Mouse (Mus musculus): ENCODE measurements at regions not wholly inside any gene's neighbourhood (a gene's known extent, or its start where the extent isn't known, plus 50 kb on each side); places are given as distances from the start of the nearest gene placed in this dataset.
A peak's percentile ranks its signal among the peaks of the same experiment; 100 is the strongest.

DNA sequence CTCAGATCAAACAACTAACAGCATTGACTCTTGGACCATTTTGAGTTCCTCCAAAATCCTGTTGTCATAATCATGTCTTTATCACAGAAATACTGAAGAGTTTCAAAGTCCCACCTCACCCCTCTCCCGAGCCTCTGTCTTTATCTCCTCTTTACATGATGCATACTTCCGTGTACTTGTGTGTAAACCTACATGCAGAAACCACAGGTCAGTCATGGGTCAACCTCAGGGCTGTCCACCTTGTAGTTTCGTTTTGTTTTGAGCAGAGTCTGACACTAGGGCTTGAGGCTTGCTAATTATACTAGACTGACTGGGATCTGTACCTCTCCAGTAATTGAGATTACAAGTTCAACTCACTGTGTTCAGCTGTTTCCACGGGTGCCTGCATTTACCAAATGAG, 348.4 kb upstream of the Acvr2a start:
- H3K9me3 ChIP-seq (replicated peaks) = no peaks in the 10 kb centered on the region
- no peaks in the 10 kb centered on the region for H3K4me1 ChIP-seq (ENCODE audit: insufficient read depth, low read depth, low read length)
- ATAC-seq (ENCODE audit: extremely low read depth, insufficient number of reproducible peaks, low FRiP score, poor library complexity, severe bottlenecking) (no peak), DNase-seq (ENCODE audit: low spot score) (no peak)
- no peak overlapping the region for H3K4me3 ChIP-seq (ENCODE audit: low read depth, low read length)
- no peaks in the 10 kb centered on the region for H3K27me3 ChIP-seq (ENCODE audit: insufficient read depth, low read length)
- no peaks in the 10 kb centered on the region for H3K36me3 ChIP-seq (replicated peaks)
- TF ChIP-seq GATA1 (IDR thresholded peaks at IDR 0.05; ENCODE audit: borderline replicate concordance, low read length) (no peak), GATA2 (IDR thresholded peaks at IDR 0.05; ENCODE audit: borderline replicate concordance, low read depth, low read length) (no peak), POLR2AphosphoS5 (IDR thresholded peaks at IDR 0.05; ENCODE audit: insufficient replicate concordance, low read depth, low read length) (no peak), TAL1 (conservative IDR thresholded peaks at IDR 0.05; ENCODE audit: low read depth, low read length) (no peak), CTCF (IDR thresholded peaks at IDR 0.05; ENCODE audit: low read depth, low read length) (no peak)

DNA sequence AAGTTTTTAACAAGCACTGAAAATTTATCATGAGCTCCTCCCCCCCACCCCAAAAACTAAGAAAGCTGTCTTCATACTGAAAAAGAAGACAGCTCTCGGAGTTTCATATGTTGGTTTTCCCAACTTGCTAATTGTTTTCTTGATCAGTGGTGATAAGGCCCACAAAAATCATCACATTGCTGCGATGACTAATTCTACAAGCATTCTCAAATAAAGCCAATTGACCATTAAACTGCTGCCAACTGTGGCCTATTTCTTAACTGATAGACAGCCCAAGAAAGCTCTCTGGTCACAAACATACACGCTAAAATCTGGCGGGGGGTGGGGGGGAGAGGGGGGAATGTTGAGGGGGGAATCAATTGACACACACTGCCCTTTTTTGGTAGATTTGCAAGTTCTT, 345.0 kb upstream of the Acvr2a start:
- no peaks in the 10 kb centered on the region for H3K4me1 ChIP-seq (ENCODE audit: insufficient read depth, low read depth, low read length)
- no peak for ATAC-seq (ENCODE audit: extremely low read depth, insufficient number of reproducible peaks, low FRiP score, poor library complexity, severe bottlenecking)
- no peak for DNase-seq (ENCODE audit: low spot score)
- H3K9me3 ChIP-seq (replicated peaks) = no peaks in the 10 kb centered on the region
- no peak overlapping the region for H3K4me3 ChIP-seq (ENCODE audit: low read depth, low read length)
- TF ChIP-seq GATA1 (IDR thresholded peaks at IDR 0.05; ENCODE audit: borderline replicate concordance, low read length) (no peak), POLR2AphosphoS5 (IDR thresholded peaks at IDR 0.05; ENCODE audit: insufficient replicate concordance, low read depth, low read length) (no peak)
- no peaks in the 10 kb centered on the region for H3K27me3 ChIP-seq (ENCODE audit: insufficient read depth, low read length)
- no peaks in the 10 kb centered on the region for H3K36me3 ChIP-seq (replicated peaks)

DNA sequence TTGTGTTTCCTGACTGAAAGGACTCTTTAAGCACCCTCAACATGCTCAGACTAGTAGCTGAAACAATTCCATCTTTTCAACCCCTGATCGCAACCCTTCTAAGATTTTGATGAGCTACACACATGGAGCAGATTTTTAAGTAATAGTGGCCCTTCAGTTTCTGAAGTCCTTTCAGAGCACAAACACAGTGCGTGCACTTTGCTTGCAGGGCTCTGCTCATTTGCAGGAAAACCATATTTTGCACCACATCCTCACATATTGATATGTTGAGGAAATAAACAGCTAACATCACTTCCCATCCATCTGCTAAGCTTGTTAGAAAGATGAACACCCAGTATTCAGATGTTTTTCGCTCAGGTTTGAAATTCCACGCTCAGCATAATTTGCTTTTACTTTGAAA, 344.6 kb upstream of the Acvr2a start:
- no peak for ATAC-seq (ENCODE audit: extremely low read depth, insufficient number of reproducible peaks, low FRiP score, poor library complexity, severe bottlenecking)
- Histone ChIP-seq H3K27me3 (ENCODE audit: insufficient read depth, low read length) (no peaks in the 10 kb centered on the region), H3K4me1 (ENCODE audit: insufficient read depth, low read depth, low read length) (no peaks in the 10 kb centered on the region), H3K4me3 (ENCODE audit: low read depth, low read length) (no peak overlapping the region), H3K36me3 (replicated peaks) (no peaks in the 10 kb centered on the region), H3K9me3 (replicated peaks) (no peaks in the 10 kb centered on the region)
- no peak for TF ChIP-seq TAL1 (conservative IDR thresholded peaks at IDR 0.05; ENCODE audit: low read depth, low read length)
- DNase-seq (ENCODE audit: low spot score) = no peak

DNA sequence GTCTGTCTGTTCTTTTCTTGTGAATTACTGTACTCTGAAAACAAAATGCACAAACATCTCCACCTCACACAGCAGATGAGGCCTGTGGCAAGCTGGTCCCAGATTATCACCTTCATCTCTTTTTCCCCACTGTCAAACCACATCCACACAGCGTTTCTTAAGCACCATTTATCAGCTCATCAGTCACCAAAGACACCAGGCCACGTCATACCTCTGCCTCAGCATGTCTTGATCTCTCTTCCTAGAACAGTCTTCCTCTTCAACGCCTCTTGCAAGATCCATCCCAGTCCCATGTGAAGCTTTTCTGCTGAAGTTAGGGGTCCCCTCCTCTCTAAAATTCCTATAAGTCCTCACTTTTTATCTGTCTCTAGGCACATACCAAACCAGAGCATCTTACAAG, 340.8 kb upstream of the Acvr2a start:
- H3K27me3 ChIP-seq (ENCODE audit: insufficient read depth, low read length) = no peaks in the 10 kb centered on the region
- peak; percentile 49 for ATAC-seq (ENCODE audit: extremely low read depth, insufficient number of reproducible peaks, low FRiP score, poor library complexity, severe bottlenecking)
- no peak overlapping the region for H3K4me3 ChIP-seq (ENCODE audit: low read depth, low read length)
- H3K9me3 ChIP-seq (replicated peaks) = no peaks in the 10 kb centered on the region
- no peak for DNase-seq (ENCODE audit: low spot score)
- H3K36me3 ChIP-seq (replicated peaks) = no peaks in the 10 kb centered on the region
- TF ChIP-seq CTCF (IDR thresholded peaks at IDR 0.05; ENCODE audit: low read depth, low read length) (no peak), GATA1 (IDR thresholded peaks at IDR 0.05; ENCODE audit: borderline replicate concordance, low read length) (no peak), TAL1 (conservative IDR thresholded peaks at IDR 0.05; ENCODE audit: low read depth, low read length) (no peak), GATA2 (IDR thresholded peaks at IDR 0.05; ENCODE audit: borderline replicate concordance, low read depth, low read length) (no peak), POLR2AphosphoS5 (IDR thresholded peaks at IDR 0.05; ENCODE audit: insufficient replicate concordance, low read depth, low read length) (no peak)
- H3K4me1 ChIP-seq (ENCODE audit: insufficient read depth, low read depth, low read length) = no peaks in the 10 kb centered on the region

DNA sequence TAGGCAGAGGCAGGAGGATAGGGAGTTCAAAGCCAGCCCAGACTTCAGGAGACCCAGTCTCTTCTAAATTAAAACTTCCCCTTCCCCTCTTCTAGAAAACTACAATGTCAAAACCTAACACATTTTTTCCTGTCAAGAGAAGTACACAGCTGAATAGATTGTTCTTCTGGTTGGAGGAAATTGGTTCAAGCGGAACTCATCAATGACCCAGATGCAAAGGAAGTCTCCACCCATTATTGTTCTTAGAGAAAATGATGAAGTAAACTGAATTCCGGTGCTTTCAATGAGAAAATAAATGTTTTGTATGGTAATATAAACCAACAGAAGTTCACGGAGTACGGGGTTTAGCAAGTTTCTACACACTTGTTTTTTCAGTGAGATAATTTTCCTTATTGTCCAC, 339.3 kb upstream of the Acvr2a start:
- Histone ChIP-seq H3K4me1 (ENCODE audit: insufficient read depth, low read depth, low read length) (no peaks in the 10 kb centered on the region), H3K9me3 (replicated peaks) (no peaks in the 10 kb centered on the region), H3K4me3 (ENCODE audit: low read depth, low read length) (no peak overlapping the region), H3K27me3 (ENCODE audit: insufficient read depth, low read length) (no peaks in the 10 kb centered on the region), H3K36me3 (replicated peaks) (no peaks in the 10 kb centered on the region)
- ATAC-seq (ENCODE audit: extremely low read depth, insufficient number of reproducible peaks, low FRiP score, poor library complexity, severe bottlenecking) = no peak
- no peak for DNase-seq (ENCODE audit: low spot score)
- TF ChIP-seq POLR2AphosphoS5 (IDR thresholded peaks at IDR 0.05; ENCODE audit: insufficient replicate concordance, low read depth, low read length) (no peak), GATA2 (IDR thresholded peaks at IDR 0.05; ENCODE audit: borderline replicate concordance, low read depth, low read length) (no peak), TAL1 (conservative IDR thresholded peaks at IDR 0.05; ENCODE audit: low read depth, low read length) (no peak), CTCF (IDR thresholded peaks at IDR 0.05; ENCODE audit: low read depth, low read length) (no peak), GATA1 (IDR thresholded peaks at IDR 0.05; ENCODE audit: borderline replicate concordance, low read length) (no peak)

DNA sequence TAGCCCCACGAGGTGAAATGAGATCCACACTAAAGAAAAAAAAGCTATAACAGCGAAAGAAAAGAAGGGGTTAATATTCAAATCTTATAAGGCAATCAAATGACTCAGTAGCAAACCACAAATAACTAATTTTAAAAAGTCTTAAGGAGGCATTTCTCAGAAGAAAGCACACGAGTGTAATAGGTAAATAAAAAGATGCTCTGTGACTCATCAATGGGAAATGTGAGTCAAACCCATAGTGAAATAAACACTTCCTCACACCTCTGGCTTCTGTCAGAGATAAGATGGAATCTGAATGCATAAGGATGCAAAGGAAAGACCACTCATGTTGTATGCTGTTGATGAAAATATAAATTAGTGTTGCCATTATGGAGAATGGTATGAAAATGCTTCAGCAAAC, 337.1 kb upstream of the Acvr2a start:
- Histone ChIP-seq H3K9me3 (replicated peaks) (no peaks in the 10 kb centered on the region), H3K36me3 (replicated peaks) (no peaks in the 10 kb centered on the region), H3K4me1 (ENCODE audit: insufficient read depth, low read depth, low read length) (no peaks in the 10 kb centered on the region), H3K27me3 (ENCODE audit: insufficient read depth, low read length) (0 out of 2 replicates have a peak, but pooled peaks cover 2% of the 10 kb centered on the region), H3K4me3 (ENCODE audit: low read depth, low read length) (no peak overlapping the region)
- ATAC-seq (ENCODE audit: extremely low read depth, insufficient number of reproducible peaks, low FRiP score, poor library complexity, severe bottlenecking) (no peak), DNase-seq (ENCODE audit: low spot score) (no peak)
- TF ChIP-seq GATA1 (IDR thresholded peaks at IDR 0.05; ENCODE audit: borderline replicate concordance, low read length) (no peak), POLR2AphosphoS5 (IDR thresholded peaks at IDR 0.05; ENCODE audit: insufficient replicate concordance, low read depth, low read length) (no peak), TAL1 (conservative IDR thresholded peaks at IDR 0.05; ENCODE audit: low read depth, low read length) (no peak), GATA2 (IDR thresholded peaks at IDR 0.05; ENCODE audit: borderline replicate concordance, low read depth, low read length) (no peak), CTCF (IDR thresholded peaks at IDR 0.05; ENCODE audit: low read depth, low read length) (no peak)

DNA sequence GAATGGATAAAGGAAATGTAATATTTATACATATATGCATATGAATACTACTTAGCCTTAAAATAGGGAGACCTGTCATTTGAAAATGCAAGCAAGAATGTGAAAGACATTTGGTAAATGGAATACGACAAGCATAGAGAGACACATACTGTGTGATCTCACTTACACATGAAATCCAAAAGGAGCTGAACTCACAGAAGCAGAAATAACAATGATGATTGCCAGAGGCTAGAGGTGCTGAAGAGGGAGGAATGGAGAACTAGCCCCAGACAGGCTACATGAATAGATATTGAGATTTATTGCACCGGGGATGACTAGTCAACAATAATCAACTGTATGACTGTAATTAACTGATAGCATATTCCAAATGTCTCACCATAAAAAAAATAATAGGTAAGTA, 336.6 kb upstream of the Acvr2a start:
- no peaks in the 10 kb centered on the region for H3K36me3 ChIP-seq (replicated peaks)
- H3K4me3 ChIP-seq (ENCODE audit: low read depth, low read length) = no peak overlapping the region
- H3K4me1 ChIP-seq (ENCODE audit: insufficient read depth, low read depth, low read length) = no peaks in the 10 kb centered on the region
- TF ChIP-seq POLR2AphosphoS5 (IDR thresholded peaks at IDR 0.05; ENCODE audit: insufficient replicate concordance, low read depth, low read length) (no peak), TAL1 (conservative IDR thresholded peaks at IDR 0.05; ENCODE audit: low read depth, low read length) (no peak), GATA2 (IDR thresholded peaks at IDR 0.05; ENCODE audit: borderline replicate concordance, low read depth, low read length) (no peak), CTCF (IDR thresholded peaks at IDR 0.05; ENCODE audit: low read depth, low read length) (no peak), GATA1 (IDR thresholded peaks at IDR 0.05; ENCODE audit: borderline replicate concordance, low read length) (no peak)
- H3K27me3 ChIP-seq (ENCODE audit: insufficient read depth, low read length) = 0 out of 2 replicates have a peak, but pooled peaks cover 2% of the 10 kb centered on the region
- DNase-seq (ENCODE audit: low spot score) = no peak
- no peaks in the 10 kb centered on the region for H3K9me3 ChIP-seq (replicated peaks)
- ATAC-seq (ENCODE audit: extremely low read depth, insufficient number of reproducible peaks, low FRiP score, poor library complexity, severe bottlenecking) = no peak
